Mouse (Mus musculus) cerebellum, postnatal 4 days (tissue): Measurements from ENCODE around the gene Cnnm2.
"Not testable (repeated sequence)": the region's sequence is repeated elsewhere in the genome, so short reads cannot be mapped to it uniquely, and the experiment has no call there.

ENCODE experiments used
- DNase-seq, 2 experiments: peaks; one replicate each; pipeline ENCODE4 v3.0.0; 2022; ENCODE audit warnings: low spot score in 2 of 2, mixed read lengths in 1 of 2

The Cnnm2 gene

GRCm38 (mm10) chr19:46759909-46760308 lies 1.5 kb upstream of the Cnnm2 start:
- DNase-seq = not testable (repeated sequence)

- peak; percentile 80 to 90 for DNase-seq
Measured at GRCm38 (mm10) chr19:46760375-46761160, 828 bp upstream of the Cnnm2 start.

- DNase-seq = no peak
Measured at GRCm38 (mm10) chr19:46761971-46762290, 535 bp downstream of the Cnnm2 start.

DNA sequence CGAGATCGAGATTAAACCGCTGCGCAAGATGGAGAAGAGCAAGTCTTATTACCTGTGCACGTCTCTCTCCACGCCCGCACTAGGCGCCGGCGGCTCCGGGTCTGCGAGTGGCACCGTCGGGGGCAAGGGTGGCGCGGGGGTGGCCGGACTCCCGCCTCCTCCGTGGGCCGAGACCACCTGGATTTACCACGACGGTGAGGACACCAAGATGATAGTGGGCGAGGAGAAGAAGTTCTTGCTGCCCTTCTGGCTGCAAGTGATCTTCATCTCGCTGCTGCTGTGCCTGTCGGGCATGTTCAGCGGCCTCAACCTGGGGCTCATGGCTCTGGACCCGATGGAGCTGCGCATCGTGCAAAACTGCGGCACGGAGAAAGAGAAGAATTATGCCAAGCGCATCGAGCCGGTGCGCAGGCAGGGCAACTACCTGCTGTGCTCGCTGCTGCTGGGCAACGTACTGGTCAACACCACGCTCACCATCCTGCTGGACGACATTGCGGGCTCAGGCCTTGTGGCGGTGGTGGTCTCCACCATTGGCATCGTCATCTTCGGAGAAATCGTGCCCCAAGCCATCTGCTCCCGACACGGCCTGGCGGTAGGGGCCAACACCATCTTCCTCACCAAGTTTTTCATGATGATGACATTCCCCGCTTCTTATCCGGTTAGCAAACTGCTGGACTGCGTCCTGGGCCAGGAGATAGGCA lies 1.0 kb downstream of the Cnnm2 start:
- peak in 1 of 2 experiments; percentile 37 for DNase-seq

- no peak for DNase-seq
Measured at GRCm38 (mm10) chr19:46762992-46763342, 1.6 kb downstream of the Cnnm2 start.

GRCm38 (mm10) chr19:46763356-46763755 lies 2.0 kb downstream of the Cnnm2 start:
- DNase-seq = no peak

DNA sequence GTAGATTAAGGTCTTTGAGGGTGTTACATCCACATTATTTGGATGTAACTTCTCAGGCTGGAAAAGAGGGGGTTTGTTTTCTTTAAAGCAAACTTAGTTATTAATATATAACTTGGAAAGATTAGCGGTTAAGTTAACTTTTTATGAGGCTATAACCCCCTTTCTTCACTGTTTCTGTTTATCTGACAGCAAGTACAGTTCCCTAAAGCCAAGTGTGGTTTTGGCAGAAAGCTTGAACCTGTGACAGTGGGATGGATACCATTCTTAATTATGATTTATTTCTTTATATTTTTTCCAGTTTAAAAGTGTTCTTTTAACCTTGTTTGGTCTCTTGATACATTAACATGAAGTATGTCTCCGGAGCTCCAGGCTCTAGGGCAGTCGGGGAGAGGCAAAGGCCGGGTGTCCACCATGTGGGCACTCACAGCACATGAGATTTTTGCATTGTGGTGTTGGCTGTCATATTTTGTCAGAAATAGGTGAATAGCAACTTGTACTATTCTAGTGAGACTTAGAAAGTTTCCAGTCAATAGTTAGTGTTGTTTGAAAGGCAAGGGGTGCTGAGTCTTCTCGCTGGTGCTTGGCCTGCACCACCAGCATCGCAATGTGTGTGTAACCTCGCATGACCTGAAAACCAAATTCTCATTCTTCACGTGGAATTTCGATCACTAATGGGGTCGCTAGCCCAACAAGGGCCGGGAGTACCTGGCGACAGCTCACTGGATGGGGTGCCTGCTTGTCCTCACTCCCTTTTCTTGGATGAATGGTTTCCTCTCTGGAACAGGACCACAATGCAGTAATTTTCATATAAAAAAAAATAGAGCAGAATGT lies 2.8 kb downstream of the Cnnm2 start:
- no peak for DNase-seq

GRCm38 (mm10) chr19:46764763-46765117 lies 3.3 kb downstream of the Cnnm2 start:
- DNase-seq = no peak

DNA sequence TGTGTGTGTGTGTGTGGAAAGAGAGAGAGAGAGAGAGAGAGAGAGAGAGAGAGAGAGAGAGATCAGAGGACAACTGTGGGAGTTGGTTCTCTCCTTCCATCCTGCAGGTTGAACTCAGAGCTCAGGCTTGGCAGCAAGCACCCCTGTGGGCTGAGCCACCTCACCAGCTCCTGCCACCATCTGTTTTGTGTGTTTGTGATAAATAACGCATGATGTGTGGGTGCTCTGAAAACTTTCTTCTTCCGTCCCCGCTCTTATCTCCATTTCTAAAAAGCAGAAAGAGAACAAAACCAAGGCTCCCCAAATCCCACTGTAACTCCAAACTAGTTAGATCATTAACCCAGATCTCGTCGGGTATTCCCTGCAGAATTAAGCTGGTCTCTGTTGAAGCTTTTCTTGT lies 4.7 kb downstream of the Cnnm2 start:
- no peak for DNase-seq

GRCm38 (mm10) chr19:46769759-46770158 lies 8.4 kb downstream of the Cnnm2 start:
- no peak for DNase-seq

- no peak for DNase-seq
Measured at GRCm38 (mm10) chr19:46771801-46772200, 10.4 kb downstream of the Cnnm2 start.

GRCm38 (mm10) chr19:46776391-46776790 lies 15.0 kb downstream of the Cnnm2 start:
- DNase-seq = no peak

DNA sequence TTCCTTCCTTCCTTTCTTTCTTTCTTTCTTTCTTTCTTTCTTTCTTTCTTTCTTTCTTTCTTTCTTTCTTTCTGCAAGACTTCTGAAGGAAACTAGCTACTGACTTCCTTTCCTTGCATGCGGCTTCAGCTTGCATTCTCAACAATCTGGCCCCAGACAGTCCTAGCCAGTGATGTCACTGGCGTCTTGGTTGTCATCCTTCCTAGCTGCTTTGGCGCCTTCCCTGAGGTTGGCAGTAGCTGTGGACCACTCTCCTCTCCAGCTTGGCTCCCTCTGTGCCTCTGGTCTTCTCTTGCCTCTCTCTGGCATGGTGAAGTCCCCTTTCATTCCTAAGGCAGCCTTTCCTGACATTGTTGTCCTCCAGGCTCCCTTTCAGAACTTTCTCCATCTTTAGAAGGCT lies 15.5 kb downstream of the Cnnm2 start:
- no peak for DNase-seq

GRCm38 (mm10) chr19:46777928-46778680 lies 16.7 kb downstream of the Cnnm2 start:
- DNase-seq = no peak

GRCm38 (mm10) chr19:46779130-46779529 lies 17.7 kb downstream of the Cnnm2 start:
- DNase-seq = not testable (repeated sequence)

DNA sequence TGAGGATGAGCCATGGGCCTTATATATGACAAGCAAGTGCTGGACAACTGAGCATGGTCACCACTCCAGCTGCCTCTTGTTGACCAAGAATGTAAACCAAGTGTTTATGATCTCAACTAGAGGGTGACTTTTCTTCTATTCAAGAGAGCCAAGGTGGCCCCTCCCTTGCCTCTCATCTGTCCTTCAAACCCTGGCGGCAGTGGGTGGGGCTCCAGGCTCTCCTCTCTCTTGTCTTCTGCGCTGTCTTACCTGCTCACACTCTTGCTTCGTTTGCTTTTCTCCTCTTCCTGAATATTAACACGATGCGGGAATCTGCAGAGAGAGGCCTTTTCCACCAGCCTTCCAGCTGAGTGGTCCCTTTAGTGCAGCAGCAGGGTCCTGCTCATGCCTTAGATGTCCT lies 22.6 kb downstream of the Cnnm2 start:
- DNase-seq = no peak

GRCm38 (mm10) chr19:46784502-46784901 lies 23.1 kb downstream of the Cnnm2 start:
- no peak for DNase-seq

DNA sequence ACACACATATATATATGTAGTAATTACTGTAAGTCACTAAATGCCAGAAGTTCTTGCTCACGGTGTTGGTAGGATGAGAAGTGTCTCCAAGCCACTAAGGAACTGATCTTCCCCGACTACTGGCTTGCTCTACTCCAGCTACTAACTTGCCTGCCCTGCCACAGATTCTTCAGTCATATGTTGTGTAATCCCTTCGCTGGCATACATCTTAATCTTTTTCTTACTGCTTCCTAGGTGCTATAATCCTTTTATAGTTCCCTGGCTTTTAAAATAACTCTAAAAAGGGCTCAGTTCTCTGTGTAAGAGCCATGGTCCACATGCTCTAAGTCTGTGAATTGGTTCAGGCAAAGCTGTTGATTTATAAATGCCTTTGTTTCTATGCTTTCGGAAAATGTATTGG lies 24.2 kb downstream of the Cnnm2 start:
- no peak for DNase-seq

- no peak for DNase-seq
Measured at GRCm38 (mm10) chr19:46789782-46790181, 28.4 kb downstream of the Cnnm2 start.

- no peak for DNase-seq
Measured at GRCm38 (mm10) chr19:46791360-46791759, 30.0 kb downstream of the Cnnm2 start.

GRCm38 (mm10) chr19:46791921-46792320 lies 30.5 kb downstream of the Cnnm2 start:
- no peak for DNase-seq

DNA sequence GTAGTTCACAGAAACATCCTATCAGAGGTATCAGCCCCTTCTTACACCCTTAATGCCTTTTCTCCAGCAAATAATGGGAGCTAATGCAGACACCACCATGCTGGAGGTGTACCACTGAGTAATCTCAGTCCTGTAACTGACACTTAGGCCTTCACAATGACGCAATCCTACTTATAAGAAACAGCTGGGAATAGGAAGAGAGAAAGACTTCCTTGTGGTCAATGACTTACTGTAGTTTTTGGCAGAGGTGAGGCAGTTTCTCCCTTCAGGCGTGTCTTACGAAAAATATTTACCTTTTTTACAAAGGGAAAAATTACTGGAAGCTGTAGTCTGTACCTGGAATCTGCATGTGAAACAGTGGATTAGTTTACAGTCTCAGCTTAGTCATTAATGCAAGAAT lies 31.1 kb downstream of the Cnnm2 start:
- DNase-seq = no peak
